Mouse (Mus musculus) thymus, adult 2 months (tissue): Measurements from ENCODE around the gene Usp32. TPM values are rescaled to one million over a fixed set of nuclear protein-coding genes. Genes with fewer than 3 reads are reported as not detected.

Experiments used
- DNase-seq: peaks from one replicate; pipeline ENCODE4 v3.0.0; 2021
- H3K27ac ChIP-seq: fragments of 200-500 bp; 2 replicates; pipeline ENCODE4 v1.5.1; 2012; ENCODE audit warnings: low read length, control low read depth; ENCODE audit not compliant: control insufficient read depth, insufficient read depth
- H3K27me3 ChIP-seq: fragments of 200-500 bp; 2 replicates; pipeline ENCODE4 v1.6.1; 2012; ENCODE audit warnings: mild to moderate bottlenecking, low read length, moderate library complexity, mixed read lengths; ENCODE audit not compliant: control insufficient read depth, insufficient read depth
- H3K36me3 ChIP-seq: fragments of 200-500 bp; 2 replicates; pipeline ENCODE4 v1.6.1; 2012; ENCODE audit warnings: mild to moderate bottlenecking, low read length, moderate library complexity; ENCODE audit not compliant: control insufficient read depth, insufficient read depth
- H3K4me1 ChIP-seq: fragments of 200-500 bp; replicated peaks from 2 replicates; pipeline ENCODE4 v1.6.1; 2012; ENCODE audit warnings: low read length; ENCODE audit not compliant: control insufficient read depth, insufficient read depth
- H3K4me3 ChIP-seq: fragments of 200-500 bp; 2 replicates; pipeline ENCODE4 v1.5.1; 2012; ENCODE audit warnings: mild to moderate bottlenecking, low read length, control low read depth, moderate library complexity; ENCODE audit not compliant: control insufficient read depth, insufficient read depth
- CTCF ChIP-seq: fragments of 200-500 bp; IDR thresholded peaks from 2 replicates; pipeline ENCODE4 v1.5.1; 2012; ENCODE audit warnings: mild to moderate bottlenecking, control low read depth, low read length, moderate library complexity, borderline replicate concordance; ENCODE audit not compliant: control insufficient read depth, poor library complexity, insufficient read depth; ENCODE audit errors: extremely low read depth
- POLR2A ChIP-seq: fragments of 200-500 bp; IDR thresholded peaks from 2 replicates; pipeline ENCODE4 v1.6.1; 2012; ENCODE audit warnings: mild to moderate bottlenecking, low read length, control low read depth, moderate library complexity; ENCODE audit not compliant: control insufficient read depth, poor library complexity, insufficient read depth; ENCODE audit errors: extremely low read depth
- WGBS: fragments of 180-500 bp; shearing (Covaris S2); methylation state at CpG from one replicate; pipeline ENCODE4 v1.1.7; 2018; 5-methylcytosine and 5-hydroxymethylcytosine counted together
- polyA plus RNA-seq: library from polyadenylated mRNA; depleted of rRNA; stranded (reverse); fragments of >200 nt; gene quantifications from 2 replicates; pipeline ENCODE4 v1.2.3, GENCODE M21; 2012

Gene Usp32
- polyA plus RNA-seq, 1 experiment, result 4.0 TPM

- no peaks in the 10 kb centered on the region for H3K36me3 ChIP-seq
- no peak for TF ChIP-seq CTCF
- TF ChIP-seq POLR2A, result no peak
- no peak overlapping the region for H3K4me3 ChIP-seq
- H3K4me1 ChIP-seq, result no peaks in the 10 kb centered on the region
- H3K27ac ChIP-seq, result no peak overlapping the region
- WGBS, result 81% methylated on average over 3 of the region's 3 CpGs
- no peaks in the 10 kb centered on the region for H3K27me3 ChIP-seq
- no peak for DNase-seq
Measured at GRCm38 (mm10) chr11:85123267-85123992, 16.5 kb downstream of the Usp32 start.

- DNase-seq, result no peak
- Histone ChIP-seq H3K27ac (no peak overlapping the region), H3K4me1 (no peaks in the 10 kb centered on the region), H3K36me3 (no peaks in the 10 kb centered on the region), H3K27me3 (no peaks in the 10 kb centered on the region), H3K4me3 (no peak overlapping the region)
- TF ChIP-seq POLR2A (no peak), CTCF (no peak)
- WGBS, result 94% methylated on average over 1 of the region's 1 CpGs
Measured at GRCm38 (mm10) chr11:85122073-85122472, 17.9 kb downstream of the Usp32 start.

DNA sequence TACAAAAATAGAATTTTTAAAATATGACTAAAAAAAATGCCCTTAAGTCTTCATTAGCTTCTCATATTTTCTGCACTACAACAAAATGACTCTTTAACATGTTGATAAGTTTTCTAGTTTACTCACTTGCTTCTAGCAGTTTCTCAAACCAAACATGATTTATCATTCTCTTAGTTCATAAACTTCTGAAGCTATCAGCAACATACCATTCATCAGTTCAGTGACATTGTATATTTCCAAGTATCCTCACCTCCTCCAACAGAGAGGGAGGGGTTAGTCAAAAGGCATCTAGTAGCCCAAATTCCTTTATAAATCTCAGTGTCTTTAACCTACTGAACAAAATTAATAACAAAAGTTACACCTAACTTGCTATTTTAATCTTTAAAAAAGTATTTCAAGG lies 22.8 kb downstream of the Usp32 start:
- Histone ChIP-seq H3K27ac (no peak overlapping the region), H3K36me3 (no peaks in the 10 kb centered on the region), H3K27me3 (no peaks in the 10 kb centered on the region), H3K4me1 (no peaks in the 10 kb centered on the region), H3K4me3 (no peak overlapping the region)
- no peak for DNase-seq
- TF ChIP-seq CTCF, result no peak
- no peak for TF ChIP-seq POLR2A

DNA sequence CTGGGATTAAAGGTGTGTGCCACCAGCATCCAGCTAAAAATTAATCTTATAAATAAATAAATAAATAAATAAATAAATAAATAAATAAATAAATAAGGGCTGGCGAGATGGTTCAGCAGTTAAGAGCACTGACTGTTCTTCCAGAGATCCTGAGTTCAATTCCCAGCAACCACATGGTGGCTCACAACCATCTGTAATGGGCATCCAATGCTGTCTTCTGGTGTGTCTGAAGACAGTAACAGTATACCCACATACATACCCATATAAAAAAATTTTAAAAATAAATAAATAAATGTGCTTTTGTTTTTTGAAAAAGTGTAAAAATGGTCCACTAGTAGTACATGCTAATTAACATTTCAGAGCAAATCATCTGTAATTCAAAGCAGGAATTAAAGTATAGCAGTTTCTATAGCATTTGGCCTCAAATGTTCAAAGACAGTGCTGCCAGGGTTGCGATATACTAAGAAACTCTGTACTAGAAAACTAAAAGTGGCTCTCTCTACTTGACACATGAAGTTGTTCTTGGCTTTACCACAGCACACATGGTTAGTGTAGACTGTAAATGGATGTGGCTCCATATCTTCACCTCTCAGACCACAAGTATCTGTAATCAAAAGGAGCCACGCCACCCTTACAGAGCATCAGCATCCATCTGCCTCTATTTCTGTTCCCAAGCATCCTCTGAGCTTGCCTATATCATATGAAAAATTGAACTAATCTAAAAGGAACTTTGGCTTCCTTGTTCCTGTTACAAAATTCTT lies 23.7 kb downstream of the Usp32 start:
- Histone ChIP-seq H3K4me3 (no peak overlapping the region), H3K4me1 (no peaks in the 10 kb centered on the region), H3K36me3 (no peaks in the 10 kb centered on the region), H3K27ac (no peak overlapping the region), H3K27me3 (no peaks in the 10 kb centered on the region)
- DNase-seq, result no peak
- TF ChIP-seq POLR2A (no peak), CTCF (no peak)
- 74% methylated on average over 3 of the region's 3 CpGs for WGBS

DNA sequence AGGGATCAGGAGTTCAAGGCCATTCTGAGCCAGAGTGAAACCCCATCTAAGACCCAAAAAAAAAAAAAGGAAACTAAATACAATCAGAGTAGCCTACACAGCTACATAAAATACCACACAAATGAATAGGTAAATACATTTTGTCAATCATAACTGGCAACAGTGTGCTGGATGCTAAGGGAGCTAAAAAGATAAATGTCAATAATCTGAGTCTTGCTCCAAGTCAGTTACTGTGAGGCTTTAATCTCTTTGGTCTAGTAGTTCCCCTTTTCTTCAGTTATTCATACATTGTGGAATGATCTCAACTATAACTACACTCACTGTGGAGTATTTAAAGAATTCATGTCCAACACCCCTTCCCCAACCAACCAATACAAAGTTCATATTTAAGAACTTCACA lies 30.0 kb downstream of the Usp32 start:
- Histone ChIP-seq H3K4me3 (no peak overlapping the region), H3K36me3 (no peaks in the 10 kb centered on the region), H3K27me3 (no peaks in the 10 kb centered on the region), H3K27ac (no peak overlapping the region), H3K4me1 (no peaks in the 10 kb centered on the region)
- DNase-seq, result no peak
- TF ChIP-seq POLR2A (no peak), CTCF (no peak)

DNA sequence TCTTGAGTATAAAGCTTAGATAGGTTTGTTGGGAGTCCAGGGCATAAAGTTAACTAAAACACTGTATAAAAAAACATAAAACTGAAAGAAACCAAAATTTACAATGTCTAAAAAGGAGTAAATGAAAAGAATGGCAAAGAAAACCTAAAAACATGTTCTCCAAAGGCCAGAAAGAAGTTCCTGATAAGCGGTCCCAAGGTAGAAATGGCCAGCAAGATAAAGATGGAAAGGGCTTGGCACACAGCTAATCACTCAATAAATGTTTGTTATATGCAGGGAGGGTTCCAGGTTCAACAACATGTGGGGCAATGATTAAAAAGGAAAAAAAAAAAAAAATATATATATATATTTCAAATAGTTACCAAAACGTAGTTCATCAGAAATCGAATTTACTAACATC lies 32.7 kb downstream of the Usp32 start:
- Histone ChIP-seq H3K36me3 (no peaks in the 10 kb centered on the region), H3K27me3 (no peaks in the 10 kb centered on the region), H3K27ac (no peak overlapping the region), H3K4me3 (no peak overlapping the region), H3K4me1 (no peaks in the 10 kb centered on the region)
- no peak for TF ChIP-seq CTCF
- no peak for TF ChIP-seq POLR2A
- WGBS, result 99% methylated on average over 3 of the region's 3 CpGs
- DNase-seq, result no peak

- no peaks in the 10 kb centered on the region for H3K4me1 ChIP-seq
- whole genome bisulfite sequencing, result 98% methylated on average over 2 of the region's 2 CpGs
- DNase-seq, result no peak
- no peak overlapping the region for H3K4me3 ChIP-seq
- no peaks in the 10 kb centered on the region for H3K27me3 ChIP-seq
- no peaks in the 10 kb centered on the region for H3K36me3 ChIP-seq
- no peak overlapping the region for H3K27ac ChIP-seq
- TF ChIP-seq CTCF, result no peak
- TF ChIP-seq POLR2A, result no peak
Measured at GRCm38 (mm10) chr11:85105836-85106235, 34.1 kb downstream of the Usp32 start.

GRCm38 (mm10) chr11:85103763-85104162 lies 36.2 kb downstream of the Usp32 start:
- 66% methylated on average over 2 of the region's 2 CpGs for WGBS
- Histone ChIP-seq H3K4me3 (no peak overlapping the region), H3K4me1 (no peaks in the 10 kb centered on the region), H3K27me3 (no peaks in the 10 kb centered on the region), H3K36me3 (no peaks in the 10 kb centered on the region), H3K27ac (no peak overlapping the region)
- no peak for DNase-seq
- no peak for TF ChIP-seq CTCF
- no peak for TF ChIP-seq POLR2A
